Mouse (Mus musculus) heart, postnatal 0 days (tissue): Measurements from ENCODE around the gene Nav2. TPM values are rescaled to one million over a fixed set of nuclear protein-coding genes. Genes with fewer than 3 reads are reported as not detected.

ENCODE experiments used
- ATAC-seq: fragments of 200-750 bp; cut with Nextera tagmentation; 2 replicates; pipeline ENCODE4 v1.8.0; 2017; ENCODE audit warnings: low read depth, moderate number of reproducible peaks, moderate library complexity; ENCODE audit not compliant: insufficient read depth
- DNase-seq: peaks from one replicate; pipeline ENCODE4 v3.0.0-alpha.2; 2016; ENCODE audit warnings: low spot score
- H3K27ac ChIP-seq: fragments of 300-500 bp; sonication (generic); 2 replicates; pipeline ENCODE4 v1.5.1; 2014; ENCODE audit warnings: low read depth, mild to moderate bottlenecking
- H3K27me3 ChIP-seq: fragments of 300-500 bp; sonication (generic); 2 replicates; pipeline ENCODE4 v1.6.1; 2014; ENCODE audit warnings: low read length, mixed read lengths; ENCODE audit not compliant: control insufficient read depth, insufficient read depth
- H3K36me3 ChIP-seq: fragments of 300-500 bp; sonication (generic); replicated peaks from 2 replicates; pipeline ENCODE4 v1.6.1; 2014; ENCODE audit warnings: low read length, mixed read lengths; ENCODE audit not compliant: control insufficient read depth, insufficient read depth
- H3K4me1 ChIP-seq: fragments of 300-500 bp; sonication (generic); 2 replicates; pipeline ENCODE4 v1.6.1; 2014; ENCODE audit warnings: antibody characterized with exemption; ENCODE audit not compliant: control insufficient read depth, insufficient read depth
- H3K4me2 ChIP-seq: fragments of 300-500 bp; sonication (generic); 2 replicates; pipeline ENCODE4 v1.6.1; 2014; ENCODE audit warnings: low read depth, mild to moderate bottlenecking, low read length, moderate library complexity
- H3K4me3 ChIP-seq: fragments of 300-500 bp; sonication (generic); 2 replicates; pipeline ENCODE4 v1.5.1; 2014; ENCODE audit warnings: low read depth, low read length
- H3K9ac ChIP-seq: fragments of 300-500 bp; sonication (generic); replicated peaks from 2 replicates; pipeline ENCODE4 v1.6.1; 2014; ENCODE audit warnings: low read depth, low read length, mixed read lengths
- H3K9me3 ChIP-seq: fragments of 300-500 bp; sonication (generic); replicated peaks from 2 replicates; pipeline ENCODE4 v1.6.1; 2016; ENCODE audit warnings: low read length; ENCODE audit not compliant: control insufficient read depth
- CTCF ChIP-seq: IDR thresholded peaks from 2 replicates; pipeline ENCODE4 v1.5.1; 2016; ENCODE audit warnings: antibody characterized with exemption, control low read depth, low read depth
- EP300 ChIP-seq: IDR thresholded peaks from 2 replicates; pipeline ENCODE4 v1.6.1; 2016; ENCODE audit warnings: antibody characterized with exemption, low read depth
- WGBS: fragments of 180-500 bp; shearing (Covaris S2); extraction: QIAGEN DNeasy Blood & Tissue Kit; methylation state at CpG from one replicate; pipeline ENCODE4 v1.1.7; 2014; 5-methylcytosine and 5-hydroxymethylcytosine counted together
- polyA plus RNA-seq: library from polyadenylated mRNA; unstranded; fragments of >200 nt; fragmentation: Nextera tagmentation; extraction: Ambion mirVana; gene quantifications from 2 replicates; pipeline ENCODE4 v1.2.1, GENCODE M21; 2015
- total RNA-seq: library from RNA; depleted of rRNA; stranded (reverse); fragments of >200 nt; gene quantifications from 2 replicates; pipeline ENCODE4 v1.2.3, GENCODE M21; 2014; ENCODE audit warnings: low replicate concordance

Nav2 gene
- total and polyA plus RNA-seq, 2 experiments from 2014 or later, result 22.8 to 77.9 TPM

GRCm38 (mm10) chr7:49242261-49242660, 333.7 kb downstream of the Nav2 start:
- TF ChIP-seq CTCF (no peak), EP300 (no peak)

DNA sequence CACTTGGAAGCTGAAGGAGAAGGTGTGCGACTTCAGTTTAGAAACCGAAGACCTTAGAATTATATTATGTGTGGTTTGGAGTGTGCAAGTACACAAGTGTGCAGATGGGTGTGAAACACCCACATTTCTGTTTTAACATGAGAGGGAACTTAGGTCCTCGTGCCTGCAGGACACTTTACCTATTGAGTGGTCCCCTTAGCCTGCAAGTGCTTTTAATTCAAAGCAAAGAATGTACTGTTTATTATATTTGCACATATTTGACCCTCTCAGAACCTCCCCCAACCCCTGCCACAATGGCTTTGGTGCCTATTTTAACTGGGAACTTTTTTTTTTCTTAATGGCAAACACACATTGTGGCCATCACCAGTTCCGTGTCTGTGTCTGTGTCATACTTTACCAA, 334.6 kb downstream of the Nav2 start:
- H3K27me3 ChIP-seq, result no peaks in the 10 kb centered on the region
- no peak for ATAC-seq
- no peaks in the 10 kb centered on the region for H3K36me3 ChIP-seq
- no peak overlapping the region for H3K4me2 ChIP-seq
- no peak overlapping the region for H3K9ac ChIP-seq
- no peak overlapping the region for H3K4me3 ChIP-seq
- H3K27ac ChIP-seq, result no peak overlapping the region
- 91% methylated on average over 4 of the region's 4 CpGs for WGBS
- H3K9me3 ChIP-seq, result no peaks in the 10 kb centered on the region
- DNase-seq, result no peak
- no peak for TF ChIP-seq EP300
- TF ChIP-seq CTCF, result no peak
- peaks cover 5% of the 10 kb centered on the region for H3K4me1 ChIP-seq

More at GRCm38 (mm10) chr7:49242261-49242660, 333.7 kb downstream of the Nav2 start:
- DNase-seq, result no peak
- ATAC-seq, result no peak
- Histone ChIP-seq H3K4me2 (no peak overlapping the region), H3K27ac (no peak overlapping the region), H3K9ac (no peak overlapping the region), H3K4me1 (peaks cover 4% of the 10 kb centered on the region), H3K4me3 (no peak overlapping the region), H3K9me3 (no peaks in the 10 kb centered on the region), H3K36me3 (no peaks in the 10 kb centered on the region), H3K27me3 (no peaks in the 10 kb centered on the region)
- WGBS, result 61% methylated on average over 5 of the region's 5 CpGs

- H3K9me3 ChIP-seq, result no peaks in the 10 kb centered on the region
- H3K4me1 ChIP-seq, result peaks cover 28% of the 10 kb centered on the region
- H3K4me2 ChIP-seq, result peak overlapping the region; percentile 78
- DNase-seq (peak; percentile 96), ATAC-seq (peak; percentile 89)
- TF ChIP-seq EP300 (peak; percentile 51; the same call in 1 of the 2 replicates), CTCF (no peak)
- H3K27ac ChIP-seq, result peak overlapping the region; percentile 94
- H3K9ac ChIP-seq, result peak overlapping the region; percentile 68
- peak overlapping the region; percentile 58 for H3K4me3 ChIP-seq
- no peaks in the 10 kb centered on the region for H3K36me3 ChIP-seq
- under 1% methylated on average over 67 of the region's 68 CpGs for WGBS
- no peaks in the 10 kb centered on the region for H3K27me3 ChIP-seq
Measured at GRCm38 (mm10) chr7:49245537-49246239, 337.2 kb downstream of the Nav2 start.

DNA sequence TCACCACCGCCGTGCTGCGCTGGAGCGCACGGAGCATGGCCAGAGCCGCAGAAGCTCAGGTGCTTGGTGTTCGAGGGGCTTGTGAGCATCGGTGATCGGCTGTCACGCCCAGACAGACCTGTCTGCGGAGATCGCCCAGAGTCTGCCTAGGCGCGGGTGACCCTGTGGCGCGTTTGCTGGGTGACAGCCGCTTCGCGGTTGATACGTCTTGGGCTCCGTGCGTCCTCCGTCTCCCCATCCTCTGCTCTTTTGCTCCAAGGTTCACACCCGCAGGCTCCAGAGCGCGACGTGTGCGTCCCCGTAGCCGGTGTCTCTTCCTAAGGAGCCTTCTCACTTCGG, 337.7 kb downstream of the Nav2 start:
- H3K4me3 ChIP-seq, result peak overlapping the region; percentile 58
- H3K4me1 ChIP-seq, result peaks cover 28% of the 10 kb centered on the region
- peak; percentile 0; the same call in 1 of the 2 replicates for ATAC-seq
- no peaks in the 10 kb centered on the region for H3K27me3 ChIP-seq
- DNase-seq, result no peak
- peak overlapping the region; percentile 78 for H3K4me2 ChIP-seq
- no peaks in the 10 kb centered on the region for H3K36me3 ChIP-seq
- TF ChIP-seq CTCF (no peak), EP300 (no peak)
- WGBS, result under 1% methylated on average over 31 of the region's 31 CpGs
- H3K27ac ChIP-seq, result peak overlapping the region; percentile 94
- peak overlapping the region; percentile 63 for H3K9ac ChIP-seq
- no peaks in the 10 kb centered on the region for H3K9me3 ChIP-seq

GRCm38 (mm10) chr7:49246584-49247481, 338.3 kb downstream of the Nav2 start:
- H3K4me2 ChIP-seq, result peak overlapping the region; percentile 78
- peak overlapping the region; percentile 94 for H3K27ac ChIP-seq
- no peak for TF ChIP-seq EP300
- no peak for TF ChIP-seq CTCF
- 3% methylated on average over 49 of the region's 50 CpGs for WGBS
- DNase-seq, result no peak
- H3K36me3 ChIP-seq, result no peaks in the 10 kb centered on the region
- ATAC-seq, result no peak
- H3K4me1 ChIP-seq, result peaks cover 28% of the 10 kb centered on the region
- H3K4me3 ChIP-seq, result peak overlapping the region; percentile 58
- no peaks in the 10 kb centered on the region for H3K9me3 ChIP-seq
- H3K27me3 ChIP-seq, result no peaks in the 10 kb centered on the region
- peak overlapping the region; percentile 63 for H3K9ac ChIP-seq
